Mouse (Mus musculus): ENCODE data around the gene Mpp2. TPM values are rescaled to one million over a fixed set of nuclear protein-coding genes. Genes with fewer than 3 reads are reported as not detected.

The Mpp2 gene
- total RNA-seq, 2 experiments from 2014 or later = 152 to 155 TPM

GRCm38 (mm10) chr11:102041350-102041949 lies 46.9 kb downstream of the Mpp2 start, which contains the start of gene Cd300lg:
TSS of gene Cd300lg (plus strand) at chr11:102041509.
- DNase-seq (ENCODE audit: low spot score in 2 of 2) = no peak
- intact Hi-C loops (cut with DNase I) = loop anchor here (5.0 kb wide), 1 partner anchor 96 kb away; no protein-coding TSS in a partner anchor

GRCm38 (mm10) chr11:102040646-102041045 lies 47.7 kb downstream of the Mpp2 start:
- DNase-seq (ENCODE audit: low spot score in 2 of 2) = no peak
- intact Hi-C loops (cut with DNase I) = loop anchor here (5.0 kb wide), 1 partner anchor 97 kb away; no protein-coding TSS in a partner anchor

GRCm38 (mm10) chr11:102040138-102040524 lies 48.2 kb downstream of the Mpp2 start:
- intact Hi-C loops (cut with DNase I) = loop anchor here (5.0 kb wide), 1 partner anchor 97 kb away; no protein-coding TSS in a partner anchor
- DNase-seq (ENCODE audit: low spot score in 2 of 2) = peak; percentile 70 to 79

GRCm38 (mm10) chr11:102039487-102040137 lies 48.7 kb downstream of the Mpp2 start:
- intact Hi-C loops (cut with DNase I) = loop anchor here (2.0 to 10.0 kb wide), 3 partner anchors 55 to 115 kb away; partner anchors contain the start of gene Cfap97d1

GRCm38 (mm10) chr11:102037789-102038188 lies 50.5 kb downstream of the Mpp2 start:
- intact Hi-C loops (cut with DNase I) = loop anchor here (2.0 to 10.0 kb wide), 2 partner anchors 53 to 113 kb away; partner anchors contain the start of gene Cfap97d1
- no peak for DNase-seq (ENCODE audit: low spot score in 2 of 2)

More at GRCm38 (mm10) chr11:102039487-102040137, 48.7 kb downstream of the Mpp2 start:
- DNase-seq (ENCODE audit: low spot score in 2 of 2) = no peak

GRCm38 (mm10) chr11:102036336-102036735 lies 52.0 kb downstream of the Mpp2 start:
- intact Hi-C loops (cut with DNase I) = loop anchor here (10.0 kb wide), 1 partner anchor 112 kb away; no protein-coding TSS in a partner anchor
- no peak for DNase-seq (ENCODE audit: low spot score in 2 of 2)

- DNase-seq (ENCODE audit: low spot score in 2 of 2) = no peak
Observed at GRCm38 (mm10) chr11:102035456-102035960, 52.8 kb downstream of the Mpp2 start.

GRCm38 (mm10) chr11:102034887-102035286 lies 53.4 kb downstream of the Mpp2 start:
- intact Hi-C loops (cut with DNase I) = loop anchor here (10.0 kb wide), 1 partner anchor 110 kb away; no protein-coding TSS in a partner anchor
- DNase-seq (ENCODE audit: low spot score in 2 of 2) = no peak

More at GRCm38 (mm10) chr11:102035456-102035960, 52.8 kb downstream of the Mpp2 start:
- intact Hi-C loops (cut with DNase I) = loop anchor here (10.0 kb wide), 1 partner anchor 111 kb away; no protein-coding TSS in a partner anchor

GRCm38 (mm10) chr11:102033055-102033591 lies 55.2 kb downstream of the Mpp2 start:
- intact Hi-C loops (cut with DNase I) = loop anchor here (10.0 kb wide), 1 partner anchor 108 kb away; no protein-coding TSS in a partner anchor
- DNase-seq (ENCODE audit: low spot score in 2 of 2) = no peak

- intact Hi-C loops (cut with DNase I) = loop anchor here (10.0 kb wide), 1 partner anchor 106 kb away; no protein-coding TSS in a partner anchor
- no peak for DNase-seq (ENCODE audit: low spot score in 2 of 2)
Observed at GRCm38 (mm10) chr11:102031149-102031548, 57.2 kb downstream of the Mpp2 start.

- no peak for DNase-seq (ENCODE audit: low spot score in 2 of 2)
- intact Hi-C loops (cut with DNase I) = loop anchor here (10.0 kb wide), 1 partner anchor 105 kb away; no protein-coding TSS in a partner anchor
Observed at GRCm38 (mm10) chr11:102029966-102030365, 58.3 kb downstream of the Mpp2 start.

GRCm38 (mm10) chr11:102029304-102029703 lies 59.0 kb downstream of the Mpp2 start:
- intact Hi-C loops (cut with DNase I) = no loop called here
- no peak for DNase-seq (ENCODE audit: low spot score in 2 of 2)

- no peak for DNase-seq (ENCODE audit: low spot score in 2 of 2)
- intact Hi-C loops (cut with DNase I) = no loop called here
Observed at GRCm38 (mm10) chr11:102028087-102028816, 60.1 kb downstream of the Mpp2 start, which contains the start of gene Mpp3. TSS of gene Mpp3 (minus strand) at chr11:102028461.

- DNase-seq (ENCODE audit: low spot score in 2 of 2) = no peak
- intact Hi-C loops (cut with DNase I) = no loop called here
Observed at GRCm38 (mm10) chr11:102027361-102028017, 60.8 kb downstream of the Mpp2 start.

- DNase-seq (ENCODE audit: low spot score in 2 of 2) = peak; percentile 51 to 65
- intact Hi-C loops (cut with DNase I) = no loop called here
Observed at GRCm38 (mm10) chr11:102026694-102027360, 61.5 kb downstream of the Mpp2 start.

GRCm38 (mm10) chr11:102025991-102026660 lies 62.2 kb downstream of the Mpp2 start:
- intact Hi-C loops (cut with DNase I) = no loop called here
- DNase-seq (ENCODE audit: low spot score in 2 of 2) = peak; percentile 40 to 46

- DNase-seq (ENCODE audit: low spot score in 2 of 2) = no peak
- intact Hi-C loops (cut with DNase I) = no loop called here
Observed at GRCm38 (mm10) chr11:102025354-102025753, 63.0 kb downstream of the Mpp2 start.

Data from left cerebral cortex, postnatal 14 days (tissue).